Mouse (Mus musculus): ENCODE measurements around the gene Tufm. TPM values are rescaled to one million over a fixed set of nuclear protein-coding genes. Genes with fewer than 3 reads are reported as not detected.
A peak's percentile ranks its signal among the peaks of the same experiment; 100 is the strongest.

The Tufm gene
- polyA plus RNA-seq, 1 experiment, result 123 TPM

DNA sequence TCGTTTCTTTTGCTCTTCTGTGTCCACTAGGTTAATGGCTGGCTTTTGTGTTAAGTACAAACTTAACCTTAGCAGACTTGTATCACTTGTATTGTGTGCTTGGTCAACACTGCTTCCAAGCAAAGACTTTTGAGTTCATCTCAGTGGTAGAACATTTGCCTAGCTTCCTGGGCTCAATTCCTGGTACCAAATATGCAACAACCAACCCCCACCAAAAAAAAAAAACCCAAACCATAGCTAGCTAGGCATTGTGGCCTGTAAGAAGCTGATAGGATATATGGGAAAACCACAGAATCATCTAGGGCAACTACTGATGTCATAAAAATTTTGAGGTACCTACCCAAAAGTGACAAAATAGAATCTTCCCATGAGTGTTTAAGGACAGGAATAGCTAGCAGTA is 3.8 kb downstream of the Tufm start:
- no peak overlapping the region for H3K27ac ChIP-seq (ENCODE audit: insufficient read depth, low read length)
- TF ChIP-seq CTCF (IDR thresholded peaks at IDR 0.05; ENCODE audit: borderline replicate concordance, insufficient read depth, low read depth, low read length), result no peak
- no peak for TF ChIP-seq POLR2A (IDR thresholded peaks at IDR 0.05; ENCODE audit: borderline replicate concordance, insufficient read depth, low read length)
- no peaks in the 10 kb centered on the region for H3K27me3 ChIP-seq (ENCODE audit: control insufficient read depth, insufficient read depth, low read length)
- H3K4me1 ChIP-seq (ENCODE audit: control insufficient read depth, insufficient read depth, low read length), result peaks cover 7% of the 10 kb centered on the region
- WGBS, result 70% methylated on average over 1 of the region's 1 CpGs
- DNase-seq, result no peak
- no peak overlapping the region for H3K4me3 ChIP-seq (replicated peaks; ENCODE audit: insufficient read depth, low read depth, low read length)

DNA sequence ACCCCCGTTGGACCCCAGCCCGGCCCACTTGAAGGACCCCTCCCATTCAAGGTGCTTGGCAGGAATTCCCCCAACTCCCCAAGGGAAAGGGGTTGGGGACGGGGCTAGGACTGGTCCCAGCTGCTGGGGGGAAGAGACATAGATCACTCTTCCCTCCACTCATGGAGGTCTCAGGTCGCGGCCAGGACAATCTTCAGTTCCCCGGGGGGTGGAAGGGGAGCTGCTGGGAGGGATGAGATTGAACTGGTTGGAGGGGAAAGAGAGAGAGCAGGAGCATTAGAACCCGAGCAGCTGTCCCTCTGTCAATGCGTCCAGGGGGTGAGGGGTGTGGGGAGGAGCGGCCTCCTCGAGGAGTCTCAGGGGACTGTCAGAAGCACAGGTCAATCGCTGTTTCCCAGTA is 4.8 kb downstream of the Tufm start:
- Histone ChIP-seq H3K4me3 (replicated peaks; ENCODE audit: insufficient read depth, low read depth, low read length) (no peak overlapping the region), H3K27me3 (ENCODE audit: control insufficient read depth, insufficient read depth, low read length) (no peaks in the 10 kb centered on the region), H3K27ac (ENCODE audit: insufficient read depth, low read length) (no peak overlapping the region), H3K4me1 (ENCODE audit: control insufficient read depth, insufficient read depth, low read length) (peaks cover 7% of the 10 kb centered on the region)
- DNase-seq, result no peak
- TF ChIP-seq POLR2A (IDR thresholded peaks at IDR 0.05; ENCODE audit: borderline replicate concordance, insufficient read depth, low read length) (no peak), CTCF (IDR thresholded peaks at IDR 0.05; ENCODE audit: borderline replicate concordance, insufficient read depth, low read depth, low read length) (no peak)
- 23% methylated on average over 11 of the region's 11 CpGs for WGBS

DNA sequence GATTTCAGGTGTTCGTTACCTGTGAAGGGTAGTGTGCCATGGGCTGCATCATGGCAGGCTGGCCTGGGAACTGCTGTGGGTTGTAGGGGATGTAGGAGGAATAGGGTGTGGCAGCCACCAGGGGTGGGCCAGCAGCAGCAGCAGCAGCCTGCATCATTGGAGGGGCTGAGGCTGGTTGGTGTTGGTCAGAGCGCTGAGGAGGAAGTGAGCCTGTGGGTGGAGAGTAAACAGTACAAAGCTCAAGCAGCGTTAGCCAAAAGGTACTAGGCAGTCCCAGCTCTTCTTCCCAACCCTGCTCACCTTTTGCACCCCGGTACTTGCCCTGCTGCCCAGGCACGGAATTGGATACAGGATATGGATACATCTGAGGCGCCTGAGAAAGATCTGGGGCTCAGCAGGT is 7.0 kb downstream of the Tufm start:
- Histone ChIP-seq H3K27ac (ENCODE audit: insufficient read depth, low read length) (no peak overlapping the region), H3K4me1 (ENCODE audit: control insufficient read depth, insufficient read depth, low read length) (no peaks in the 10 kb centered on the region), H3K4me3 (replicated peaks; ENCODE audit: insufficient read depth, low read depth, low read length) (no peak overlapping the region), H3K27me3 (ENCODE audit: control insufficient read depth, insufficient read depth, low read length) (no peaks in the 10 kb centered on the region)
- TF ChIP-seq CTCF (IDR thresholded peaks at IDR 0.05; ENCODE audit: borderline replicate concordance, insufficient read depth, low read depth, low read length) (no peak), POLR2A (IDR thresholded peaks at IDR 0.05; ENCODE audit: borderline replicate concordance, insufficient read depth, low read length) (no peak)
- no peak for DNase-seq
- 91% methylated on average over 6 of the region's 6 CpGs for WGBS

DNA sequence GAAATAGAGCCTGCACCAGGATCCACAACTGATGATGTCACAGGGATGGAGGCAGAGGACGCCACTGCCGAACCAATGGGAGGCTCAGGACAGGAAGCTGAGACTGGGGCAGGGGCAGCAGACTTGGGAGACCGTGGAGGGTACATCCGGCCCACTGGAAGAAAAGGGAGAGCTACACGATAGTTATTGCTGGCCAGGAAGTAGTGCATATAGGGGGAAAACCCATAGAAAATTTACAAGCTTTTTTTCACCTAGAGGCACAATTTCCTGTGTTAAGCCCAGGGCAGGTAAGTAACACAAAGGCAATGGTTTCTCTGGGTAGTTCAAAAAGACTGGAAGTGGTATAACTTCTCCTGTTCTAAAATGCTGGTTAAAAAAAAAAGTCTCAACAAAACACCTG is 9.3 kb downstream of the Tufm start:
- no peak overlapping the region for H3K4me3 ChIP-seq (replicated peaks; ENCODE audit: insufficient read depth, low read depth, low read length)
- H3K27me3 ChIP-seq (ENCODE audit: control insufficient read depth, insufficient read depth, low read length), result no peaks in the 10 kb centered on the region
- H3K27ac ChIP-seq (ENCODE audit: insufficient read depth, low read length), result no peak overlapping the region
- H3K4me1 ChIP-seq (ENCODE audit: control insufficient read depth, insufficient read depth, low read length), result peaks cover 5% of the 10 kb centered on the region; the same call in 1 of the 2 replicates
- no peak for TF ChIP-seq POLR2A (IDR thresholded peaks at IDR 0.05; ENCODE audit: borderline replicate concordance, insufficient read depth, low read length)
- no peak for TF ChIP-seq CTCF (IDR thresholded peaks at IDR 0.05; ENCODE audit: borderline replicate concordance, insufficient read depth, low read depth, low read length)
- WGBS, result 86% methylated on average over 5 of the region's 5 CpGs
- DNase-seq, result no peak

DNA sequence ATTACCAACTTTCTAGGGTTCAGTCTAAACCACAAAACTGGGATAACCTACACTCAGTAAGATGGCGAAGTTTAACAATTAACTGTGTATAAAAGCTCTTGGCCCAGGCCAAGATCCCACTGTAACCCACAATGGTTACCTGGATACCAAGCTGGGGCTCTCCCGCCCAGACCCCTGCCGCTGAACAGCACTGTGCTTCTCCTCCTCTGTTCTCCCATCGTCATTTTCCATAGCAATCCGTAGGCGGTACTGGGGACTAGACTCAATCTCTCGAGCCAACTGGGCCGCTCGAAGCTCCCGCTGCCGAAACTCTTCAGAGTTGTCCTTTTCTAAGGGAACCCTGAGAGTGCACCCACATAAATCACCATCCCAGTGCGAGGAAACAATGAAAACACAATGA is 10.8 kb downstream of the Tufm start:
- Histone ChIP-seq H3K27ac (ENCODE audit: insufficient read depth, low read length) (no peak overlapping the region), H3K27me3 (ENCODE audit: control insufficient read depth, insufficient read depth, low read length) (no peaks in the 10 kb centered on the region), H3K4me1 (ENCODE audit: control insufficient read depth, insufficient read depth, low read length) (peaks cover 5% of the 10 kb centered on the region; the same call in 1 of the 2 replicates), H3K4me3 (replicated peaks; ENCODE audit: insufficient read depth, low read depth, low read length) (no peak overlapping the region)
- WGBS, result 78% methylated on average over 12 of the region's 12 CpGs
- no peak for DNase-seq
- TF ChIP-seq CTCF (IDR thresholded peaks at IDR 0.05; ENCODE audit: borderline replicate concordance, insufficient read depth, low read depth, low read length), result no peak
- no peak for TF ChIP-seq POLR2A (IDR thresholded peaks at IDR 0.05; ENCODE audit: borderline replicate concordance, insufficient read depth, low read length)

DNA sequence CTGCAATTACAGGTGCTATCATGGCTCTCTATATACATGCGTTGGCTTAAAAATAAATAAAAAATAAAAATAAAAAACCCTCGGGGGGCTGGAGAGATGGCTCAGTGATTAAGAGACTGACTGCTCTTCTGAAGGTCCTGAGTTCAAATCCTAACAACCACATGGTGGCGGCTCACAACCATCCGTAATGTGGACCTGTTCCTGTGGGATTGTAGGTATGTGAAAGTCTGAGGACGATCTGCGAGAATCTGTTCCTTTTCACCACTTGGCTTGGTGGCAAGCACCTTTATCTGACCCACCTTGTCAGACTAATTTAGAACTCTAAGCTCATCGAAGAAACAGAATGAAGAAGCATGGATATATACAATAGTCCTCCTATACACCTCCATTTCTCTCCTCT is 12.3 kb downstream of the Tufm start:
- no peaks in the 10 kb centered on the region for H3K27me3 ChIP-seq (ENCODE audit: control insufficient read depth, insufficient read depth, low read length)
- no peak for DNase-seq
- TF ChIP-seq CTCF (IDR thresholded peaks at IDR 0.05; ENCODE audit: borderline replicate concordance, insufficient read depth, low read depth, low read length) (no peak), POLR2A (IDR thresholded peaks at IDR 0.05; ENCODE audit: borderline replicate concordance, insufficient read depth, low read length) (no peak)
- no peak overlapping the region for H3K27ac ChIP-seq (ENCODE audit: insufficient read depth, low read length)
- H3K4me1 ChIP-seq (ENCODE audit: control insufficient read depth, insufficient read depth, low read length), result peaks cover 5% of the 10 kb centered on the region; the same call in 1 of the 2 replicates
- H3K4me3 ChIP-seq (replicated peaks; ENCODE audit: insufficient read depth, low read depth, low read length), result no peak overlapping the region
- 89% methylated on average over 7 of the region's 7 CpGs for WGBS

DNA sequence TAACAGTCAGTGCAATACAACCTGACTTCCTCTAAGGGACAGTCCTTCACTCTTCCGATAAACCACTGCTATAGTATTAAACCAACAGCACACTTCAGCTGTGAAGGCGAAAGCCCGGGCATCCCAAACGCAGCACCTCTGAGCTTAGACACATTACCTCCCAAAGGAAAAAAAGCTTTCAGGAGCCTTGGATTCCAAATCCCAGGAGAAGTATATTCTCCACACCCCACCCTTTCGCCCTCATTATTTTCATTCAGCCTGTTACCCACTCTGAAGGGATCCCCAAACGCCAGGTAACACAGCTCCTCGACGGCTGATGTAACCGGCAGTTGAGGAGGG is 14.5 kb downstream of the Tufm start:
- Histone ChIP-seq H3K4me1 (ENCODE audit: control insufficient read depth, insufficient read depth, low read length) (peaks cover 5% of the 10 kb centered on the region; the same call in 1 of the 2 replicates), H3K27me3 (ENCODE audit: control insufficient read depth, insufficient read depth, low read length) (no peaks in the 10 kb centered on the region), H3K4me3 (replicated peaks; ENCODE audit: insufficient read depth, low read depth, low read length) (peak overlapping the region; percentile 73), H3K27ac (ENCODE audit: insufficient read depth, low read length) (peak overlapping the region; percentile 50)
- TF ChIP-seq CTCF (IDR thresholded peaks at IDR 0.05; ENCODE audit: borderline replicate concordance, insufficient read depth, low read depth, low read length) (no peak), POLR2A (IDR thresholded peaks at IDR 0.05; ENCODE audit: borderline replicate concordance, insufficient read depth, low read length) (no peak)
- DNase-seq, result no peak
- WGBS, result under 1% methylated on average over 9 of the region's 9 CpGs

DNA sequence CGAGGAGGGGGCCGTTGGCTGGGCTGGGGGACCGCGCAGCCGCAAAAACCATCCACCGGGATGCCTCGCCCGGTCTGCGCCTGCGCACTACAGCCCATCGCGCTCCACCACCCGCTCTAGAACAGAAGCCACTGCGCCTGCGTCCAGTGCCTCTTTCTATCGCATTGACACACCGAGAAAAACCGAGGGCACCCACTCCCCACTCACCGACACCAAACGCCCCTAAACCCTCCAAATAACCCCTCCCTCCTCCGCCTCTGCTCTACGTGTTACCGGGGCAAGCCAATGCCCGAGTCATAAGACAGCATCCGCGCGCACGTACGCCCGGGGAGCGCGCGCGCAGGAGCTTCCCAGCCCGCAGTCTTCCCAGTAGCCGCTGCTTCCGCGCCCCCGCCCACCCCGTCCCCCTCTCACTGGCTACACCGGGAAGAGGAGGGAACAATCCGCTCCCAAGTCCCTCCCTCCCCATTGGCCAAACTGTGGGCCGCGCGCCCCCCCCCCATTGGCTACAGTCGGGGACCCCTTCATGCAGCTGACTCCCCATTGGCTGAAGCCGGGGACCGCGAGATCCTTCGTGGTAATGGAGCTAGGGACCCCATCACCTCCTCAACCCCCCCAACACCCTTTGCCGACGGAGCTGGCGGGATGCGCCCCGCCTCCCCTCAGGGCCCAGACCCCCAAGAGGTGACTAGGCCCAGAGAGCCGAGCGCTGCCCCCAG is 15.0 kb downstream of the Tufm start:
- peaks cover 5% of the 10 kb centered on the region; the same call in 1 of the 2 replicates for H3K4me1 ChIP-seq (ENCODE audit: control insufficient read depth, insufficient read depth, low read length)
- H3K27me3 ChIP-seq (ENCODE audit: control insufficient read depth, insufficient read depth, low read length), result no peaks in the 10 kb centered on the region
- peak overlapping the region; percentile 77 for H3K27ac ChIP-seq (ENCODE audit: insufficient read depth, low read length)
- peak; percentile 63; the same call in 1 of the 2 replicates for TF ChIP-seq POLR2A (IDR thresholded peaks at IDR 0.05; ENCODE audit: borderline replicate concordance, insufficient read depth, low read length)
- TF ChIP-seq CTCF (IDR thresholded peaks at IDR 0.05; ENCODE audit: borderline replicate concordance, insufficient read depth, low read depth, low read length), result no peak
- WGBS, result under 1% methylated on average over 55 of the region's 57 CpGs
- DNase-seq, result peak; percentile 93 to 96
- H3K4me3 ChIP-seq (replicated peaks; ENCODE audit: insufficient read depth, low read depth, low read length), result peak overlapping the region; percentile 73

All from cerebellum, adult 2 months (tissue).